Mouse (Mus musculus) cerebellum, adult 2 months (tissue): ENCODE results near the gene Tgfbr3l.

Experiments
- CTCF ChIP-seq: fragments of 200-500 bp; IDR thresholded peaks from 2 replicates; pipeline ENCODE4 v1.5.1; 2011; ENCODE audit warnings: low read depth, mild to moderate bottlenecking, control low read depth, low read length, moderate library complexity, borderline replicate concordance; ENCODE audit not compliant: insufficient read depth
- POLR2A ChIP-seq: fragments of 200-500 bp; IDR thresholded peaks from 2 replicates; pipeline ENCODE4 v1.6.1; 2011; ENCODE audit warnings: low read length, control low read depth, borderline replicate concordance; ENCODE audit not compliant: insufficient read depth

DNA sequence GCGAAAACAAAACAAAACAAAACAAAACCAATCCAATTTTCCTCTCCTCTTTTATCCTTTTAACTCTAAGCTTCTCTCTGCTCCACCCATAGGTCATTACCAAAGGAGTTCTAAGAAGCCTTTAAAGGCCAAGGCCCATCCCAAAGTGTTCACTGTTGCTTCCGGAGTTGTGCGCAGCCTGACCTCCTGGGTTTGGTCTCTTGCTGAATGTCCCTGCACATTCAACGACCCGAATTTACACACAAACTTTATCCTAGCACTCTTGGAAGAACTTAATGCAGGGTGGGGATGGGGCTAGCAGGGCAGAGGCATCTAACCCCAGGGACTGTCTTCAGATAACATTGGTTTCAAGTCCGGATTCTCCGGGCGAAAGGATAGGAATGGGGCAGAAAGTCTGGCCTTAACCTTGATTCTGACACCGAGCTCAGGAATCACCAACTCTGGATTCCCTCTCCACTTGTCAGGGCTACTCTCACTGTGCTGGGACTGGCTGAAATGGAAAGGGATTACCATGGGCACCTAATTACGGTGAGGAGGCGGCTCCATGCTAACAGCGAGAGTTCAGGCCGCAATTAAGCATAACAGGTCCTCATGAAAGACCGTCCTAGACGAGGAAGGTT lies 10.1 kb upstream of the Tgfbr3l start:
- TF ChIP-seq CTCF (no peak), POLR2A (no peak)
